Mouse (Mus musculus) cerebellum, postnatal 14 days (tissue): ENCODE measurements around the gene Riiad1.
A peak's percentile ranks its signal among the peaks of the same experiment; 100 is the strongest.

Source experiments
- DNase-seq, 2 experiments: peaks; one replicate each; pipeline ENCODE4 v3.0.0; 2021; ENCODE audit warnings: mixed read lengths in 2 of 2

Gene Riiad1

DNA sequence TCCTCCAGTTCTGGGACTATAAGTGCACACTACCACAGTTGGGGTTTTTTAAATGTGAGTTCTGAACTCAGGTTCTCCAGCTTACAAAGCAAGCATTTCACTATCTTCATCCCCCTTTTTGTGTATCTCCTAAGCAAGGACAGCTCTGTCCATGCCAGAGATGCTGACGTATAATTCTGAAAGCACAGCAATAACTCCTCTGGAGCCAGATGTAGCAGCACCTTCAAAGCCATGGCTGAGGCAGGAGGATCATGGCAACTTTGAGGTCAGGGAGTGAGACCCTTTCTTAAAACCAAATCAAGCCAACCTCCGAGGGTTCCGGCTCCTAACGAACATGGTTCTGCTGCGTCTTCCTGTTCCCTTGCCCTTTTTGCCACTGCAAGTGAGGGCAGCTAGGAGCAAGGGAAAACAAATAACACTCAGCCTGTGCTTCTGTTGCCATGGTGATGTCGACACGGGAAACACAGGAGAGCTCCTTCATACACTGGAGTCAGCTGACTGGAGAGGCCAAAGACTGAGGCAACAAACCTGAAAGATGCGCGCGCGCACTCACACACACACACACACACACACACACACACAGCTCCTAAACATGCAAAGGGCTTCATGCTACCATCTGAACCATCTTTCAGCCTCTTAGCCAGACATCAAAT lies 16.1 kb downstream of the Riiad1 start:
- no peak for DNase-seq

DNA sequence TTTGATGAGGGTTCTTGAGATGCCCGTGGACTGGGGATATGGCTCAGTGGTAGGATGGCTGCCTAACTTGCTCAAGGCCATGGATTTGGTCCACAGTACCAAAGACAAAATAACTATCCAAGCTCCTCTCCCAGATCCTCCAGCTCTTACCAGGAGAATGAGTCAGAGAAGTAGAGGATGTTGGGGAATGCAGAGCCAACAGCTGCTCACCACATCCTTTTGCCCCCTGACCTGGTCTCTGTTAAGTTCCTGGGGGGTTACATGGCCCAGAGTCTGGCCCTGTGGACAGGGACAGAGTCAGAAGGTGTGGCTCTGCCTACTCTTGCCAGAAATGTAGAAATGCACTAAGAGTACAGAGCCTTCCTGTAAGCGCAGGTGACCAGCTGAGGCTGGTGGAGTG lies 20.3 kb downstream of the Riiad1 start:
- no peak for DNase-seq

DNA sequence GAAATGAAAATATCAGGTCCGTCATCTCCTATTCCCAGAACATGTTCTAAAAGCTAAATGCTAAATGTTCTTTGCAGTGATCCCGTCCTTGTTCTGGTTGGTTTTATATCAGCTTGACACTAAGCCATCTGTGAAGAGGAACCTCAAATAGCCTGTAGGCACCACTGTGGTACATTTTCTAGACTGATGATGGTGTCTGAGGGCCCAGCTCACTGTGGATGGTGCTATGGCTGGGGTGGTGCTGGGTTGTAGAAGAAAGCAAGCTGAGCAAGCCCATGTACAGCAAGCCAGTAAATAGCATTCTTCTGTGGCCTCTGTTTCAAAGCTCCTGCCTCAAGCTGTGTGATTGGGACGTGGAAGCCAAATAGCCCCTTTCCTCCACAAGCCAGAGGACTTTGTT lies 23.1 kb downstream of the Riiad1 start:
- no peak for DNase-seq

DNA sequence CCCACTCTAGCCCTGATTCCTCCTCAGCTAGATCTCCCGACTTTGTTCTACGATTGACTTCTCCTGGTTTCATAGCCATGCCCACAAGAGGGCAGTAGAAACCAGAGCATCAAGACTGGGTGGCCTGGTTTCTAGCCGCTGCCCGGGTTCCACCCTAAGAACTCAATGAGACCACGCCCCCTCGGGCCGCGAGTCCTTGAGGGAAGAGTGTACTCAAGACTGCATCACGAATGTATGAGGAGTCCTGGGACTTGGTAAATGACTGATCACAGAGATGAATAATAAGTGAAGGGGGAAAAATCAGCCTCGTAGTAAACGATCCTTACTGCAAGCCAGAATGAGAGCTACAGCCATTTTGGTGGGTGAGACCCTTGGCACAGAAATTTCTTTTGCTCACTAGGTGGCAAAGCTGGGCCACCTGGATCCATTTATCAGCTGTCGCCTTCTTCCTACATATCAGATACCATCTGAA lies 23.6 kb downstream of the Riiad1 start:
- DNase-seq: peak; percentile 91

DNA sequence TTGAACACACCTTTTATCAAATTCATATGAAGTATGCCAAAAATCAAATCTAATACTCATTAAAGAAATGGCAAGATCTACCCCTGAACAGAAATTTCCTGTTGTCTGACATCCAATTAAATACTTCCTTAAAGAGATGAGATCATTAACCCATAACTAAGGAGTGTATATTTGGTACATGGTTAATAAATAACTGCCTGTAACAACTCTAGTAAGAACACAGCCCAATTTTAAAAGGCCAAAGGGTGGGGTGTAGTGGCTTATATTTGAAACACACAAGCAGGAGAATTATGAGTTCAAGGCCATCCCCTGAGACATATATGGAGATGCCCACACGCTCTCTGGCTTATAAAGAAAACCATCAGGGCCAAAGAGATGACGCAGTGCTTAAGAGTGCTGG lies 30.8 kb downstream of the Riiad1 start:
- no peak for DNase-seq

DNA sequence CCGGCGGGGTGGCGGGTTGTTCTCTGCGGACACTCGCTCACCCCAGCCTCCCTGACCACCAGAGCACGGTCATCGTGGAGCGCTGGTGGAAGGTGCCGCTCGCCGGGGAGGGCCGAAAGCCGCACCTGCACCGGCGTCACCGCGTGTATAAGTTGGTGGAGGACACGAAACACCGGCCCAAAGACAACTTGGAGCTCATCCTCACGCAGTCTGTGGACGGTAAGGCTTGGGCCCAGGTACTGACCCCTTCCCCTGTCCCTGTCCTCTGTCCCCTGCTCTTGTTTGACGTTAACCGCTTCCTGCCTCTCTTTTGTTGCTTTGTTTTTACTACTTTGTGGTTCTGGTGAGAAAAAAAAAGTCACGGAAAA lies 36.6 kb downstream of the Riiad1 start, which contains the start of gene Oaz3:
Gene Oaz3 (minus strand): TSS at position 319 of the 368 bp plus-strand sequence.
- no peak for DNase-seq

DNA sequence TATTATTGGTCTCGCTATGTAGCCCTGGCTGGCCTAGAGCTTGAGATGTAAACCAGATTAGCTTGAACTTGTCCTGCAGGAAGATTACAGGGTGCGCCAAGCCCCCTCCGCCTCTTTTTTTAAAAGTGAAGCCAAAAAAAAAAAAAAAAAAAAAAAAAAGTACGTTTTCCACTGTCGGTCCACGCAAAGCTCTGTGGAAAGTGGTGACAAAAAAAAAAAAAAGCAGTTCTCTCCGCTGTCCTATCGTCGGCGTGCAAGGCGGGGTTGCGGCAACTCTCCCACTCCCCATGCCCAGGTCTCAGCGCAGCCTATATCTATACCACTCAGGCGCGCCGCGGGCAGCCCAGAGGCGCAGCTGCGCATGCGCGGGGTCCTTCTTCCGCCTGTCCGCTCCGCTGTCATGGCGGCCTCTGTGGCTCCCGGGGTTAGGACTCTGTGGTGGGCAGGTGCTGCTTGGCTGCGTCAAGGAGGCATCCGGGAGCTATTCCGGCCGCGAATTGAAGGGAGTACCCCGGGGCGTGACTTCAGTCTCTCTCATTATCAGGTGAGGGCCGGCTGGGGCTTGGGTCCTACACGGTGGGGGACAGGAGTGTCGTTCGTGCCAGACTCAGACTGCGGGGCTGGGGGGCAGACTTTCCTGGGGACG lies 37.1 kb downstream of the Riiad1 start, which contains the start of gene Mrpl9:
Gene Mrpl9 (plus strand): TSS at position 368 of the 646 bp plus-strand sequence.
- peak; percentile 98 for DNase-seq

DNA sequence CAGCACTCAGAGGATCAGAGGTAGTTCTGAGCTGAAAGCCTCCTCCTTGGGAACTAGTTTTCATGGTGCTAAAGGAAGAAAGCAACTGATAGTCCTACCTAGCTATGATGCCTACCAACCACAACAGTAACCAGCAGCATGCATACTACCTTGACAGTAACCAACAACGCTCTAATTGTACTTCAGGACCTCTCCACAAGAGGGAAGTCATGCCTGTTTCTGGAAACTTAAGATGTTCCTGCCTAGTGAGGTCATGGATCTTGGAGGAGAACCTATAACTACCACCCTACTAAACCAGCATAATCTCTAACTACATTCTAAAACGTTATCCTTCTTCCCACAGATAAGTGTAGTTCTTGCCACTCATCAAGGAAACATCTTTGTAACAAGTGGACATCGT lies 39.0 kb downstream of the Riiad1 start:
- DNase-seq: peak; percentile 43 to 44

DNA sequence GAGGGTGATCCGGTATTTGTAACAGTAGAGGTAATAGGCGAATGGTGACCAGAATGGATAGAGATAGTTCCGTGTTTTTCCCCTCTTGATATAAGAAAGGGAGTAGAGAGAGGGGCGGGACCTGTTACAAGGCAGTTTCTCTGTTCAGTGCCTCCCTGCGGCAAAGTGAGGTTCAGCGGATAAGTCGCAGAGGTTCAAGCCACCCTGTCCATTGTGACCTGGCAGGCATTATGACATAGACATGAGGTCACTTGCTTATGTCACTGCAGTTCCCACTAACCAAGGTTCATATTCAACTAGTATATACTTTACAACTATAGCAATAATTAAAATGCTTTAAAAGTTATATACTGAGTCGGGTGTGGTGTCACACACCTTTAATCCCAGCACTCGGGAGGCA lies 43.7 kb downstream of the Riiad1 start:
- no peak for DNase-seq

DNA sequence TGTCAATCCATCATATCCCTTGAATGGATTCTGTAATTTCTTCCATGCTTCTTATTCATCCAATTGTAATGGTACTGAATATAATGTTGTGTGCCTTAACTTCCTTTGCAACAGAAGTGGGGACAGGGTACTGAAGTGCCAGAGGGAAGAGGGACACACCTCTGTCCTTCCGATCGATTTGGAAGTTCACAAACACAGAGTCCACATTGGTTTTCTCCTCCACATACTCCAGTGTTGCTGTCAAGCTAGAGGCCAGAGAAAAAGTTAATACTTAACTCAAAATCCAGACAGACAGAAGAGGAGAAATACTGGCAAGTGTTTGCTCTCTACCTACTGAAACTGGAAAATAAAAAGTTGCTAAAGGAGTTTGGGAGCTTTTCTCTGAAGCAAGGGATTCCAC lies 45.8 kb downstream of the Riiad1 start:
- DNase-seq: no peak

DNA sequence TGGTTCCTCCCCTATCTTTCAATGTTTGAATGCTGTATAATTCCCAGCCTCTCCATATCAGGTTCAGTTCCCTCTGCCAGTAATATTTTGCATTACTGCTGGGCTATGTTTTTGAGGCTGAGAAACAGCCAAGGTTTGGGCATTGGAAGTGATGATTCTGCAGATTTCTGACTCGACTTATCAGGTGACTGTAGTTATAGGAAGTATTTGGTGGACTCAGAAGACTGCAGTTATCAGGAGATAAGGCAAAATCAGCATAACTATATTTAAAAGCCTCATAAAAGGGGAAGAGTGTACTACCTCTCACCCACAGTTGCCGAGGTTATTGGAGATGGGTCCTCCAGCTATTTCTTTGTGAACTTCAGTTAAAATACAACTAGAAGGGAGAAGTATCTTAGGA lies 49.2 kb downstream of the Riiad1 start:
- DNase-seq: no peak
